Mouse (Mus musculus): ENCODE measurements around the gene Arhgef39.

GRCm38 (mm10) chr4:43528487-43528886, 29.0 kb upstream of the Arhgef39 start:
- TF ChIP-seq CTCF (IDR thresholded peaks at IDR 0.05; ENCODE audit: insufficient read depth, low read depth, low read length) (no peak), POLR2A (IDR thresholded peaks at IDR 0.05; ENCODE audit: insufficient read depth, low read depth, low read length) (no peak)

All from olfactory bulb, adult 2 months (tissue).